Mouse (Mus musculus): ENCODE data around the gene Lrrfip1. TPM values are rescaled to one million over a fixed set of nuclear protein-coding genes. Genes with fewer than 3 reads are reported as not detected.

Gene Lrrfip1
- polyA plus RNA-seq, 1 experiment from 2014 or later = 33.0 TPM

- WGBS = 93% methylated on average over 14 of the region's 14 CpGs
- no peak for ATAC-seq (ENCODE audit: insufficient number of reproducible peaks, insufficient read depth, low FRiP score, low TSS enrichment)
- H3K9ac ChIP-seq = no peak overlapping the region
- H3K4me1 ChIP-seq = no peaks in the 10 kb centered on the region; the same call in 1 of the 2 replicates
- H3K9me3 ChIP-seq = no peaks in the 10 kb centered on the region
- H3K36me3 ChIP-seq = peaks cover 24% of the 10 kb centered on the region
- H3K27ac ChIP-seq = no peak overlapping the region
- no peaks in the 10 kb centered on the region for H3K27me3 ChIP-seq
- H3K4me2 ChIP-seq (replicated peaks) = no peak overlapping the region
- H3K4me3 ChIP-seq = no peak overlapping the region
Observed at GRCm38 (mm10) chr1:91112171-91112570, 113.6 kb downstream of the Lrrfip1 start.

GRCm38 (mm10) chr1:91112606-91113005 is 114.1 kb downstream of the Lrrfip1 start:
- Histone ChIP-seq H3K36me3 (peaks cover 24% of the 10 kb centered on the region), H3K27me3 (no peaks in the 10 kb centered on the region), H3K9me3 (no peaks in the 10 kb centered on the region), H3K9ac (no peak overlapping the region), H3K4me3 (no peak overlapping the region), H3K4me1 (no peaks in the 10 kb centered on the region; the same call in 1 of the 2 replicates), H3K27ac (no peak overlapping the region), H3K4me2 (replicated peaks) (no peak overlapping the region)
- ATAC-seq (ENCODE audit: insufficient number of reproducible peaks, insufficient read depth, low FRiP score, low TSS enrichment) = no peak
- WGBS = 97% methylated on average over 4 of the region's 4 CpGs

DNA sequence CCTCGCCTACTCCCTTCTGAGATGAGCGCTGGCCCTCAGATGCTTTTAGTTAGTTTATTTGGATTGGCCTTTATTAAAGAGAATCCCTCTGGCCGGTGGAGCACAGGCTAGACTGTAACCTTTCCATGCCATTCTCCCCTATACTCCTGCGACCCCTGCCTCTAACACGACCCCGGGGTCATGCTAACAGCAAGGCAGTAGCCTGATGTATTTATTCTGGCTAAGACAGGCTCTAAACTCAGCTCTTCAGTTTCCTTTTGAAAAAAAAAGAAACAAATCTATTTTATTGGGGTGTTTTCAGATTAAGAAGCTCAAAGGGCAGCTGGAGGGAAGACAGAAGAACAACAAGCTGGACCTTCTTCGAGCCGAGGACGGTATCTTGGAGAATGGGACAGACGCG is 123.6 kb downstream of the Lrrfip1 start:
- Histone ChIP-seq H3K9me3 (no peaks in the 10 kb centered on the region), H3K9ac (no peak overlapping the region), H3K4me1 (peaks cover 6% of the 10 kb centered on the region; the same call in 1 of the 2 replicates), H3K27ac (no peak overlapping the region), H3K36me3 (peaks cover 9% of the 10 kb centered on the region), H3K4me3 (no peak overlapping the region), H3K4me2 (replicated peaks) (no peak overlapping the region), H3K27me3 (no peaks in the 10 kb centered on the region)
- ATAC-seq (ENCODE audit: insufficient number of reproducible peaks, insufficient read depth, low FRiP score, low TSS enrichment) = no peak
- 74% methylated on average over 11 of the region's 11 CpGs for WGBS

- 90% methylated on average over 5 of the region's 5 CpGs for WGBS
- Histone ChIP-seq H3K4me2 (replicated peaks) (no peak overlapping the region), H3K27me3 (no peaks in the 10 kb centered on the region), H3K4me3 (no peak overlapping the region), H3K9ac (no peak overlapping the region), H3K4me1 (peaks cover 6% of the 10 kb centered on the region; the same call in 1 of the 2 replicates), H3K27ac (no peak overlapping the region), H3K9me3 (no peaks in the 10 kb centered on the region), H3K36me3 (peaks cover 11% of the 10 kb centered on the region)
- ATAC-seq (ENCODE audit: insufficient number of reproducible peaks, insufficient read depth, low FRiP score, low TSS enrichment) = no peak
Observed at GRCm38 (mm10) chr1:91123004-91123403, 124.5 kb downstream of the Lrrfip1 start.

- no peak overlapping the region for H3K9ac ChIP-seq
- 92% methylated on average over 3 of the region's 3 CpGs for WGBS
- H3K9me3 ChIP-seq = no peaks in the 10 kb centered on the region
- H3K4me1 ChIP-seq = peaks cover 6% of the 10 kb centered on the region; the same call in 1 of the 2 replicates
- ATAC-seq (ENCODE audit: insufficient number of reproducible peaks, insufficient read depth, low FRiP score, low TSS enrichment) = no peak
- H3K27me3 ChIP-seq = no peaks in the 10 kb centered on the region
- H3K4me3 ChIP-seq = no peak overlapping the region
- H3K4me2 ChIP-seq (replicated peaks) = no peak overlapping the region
- peaks cover 15% of the 10 kb centered on the region for H3K36me3 ChIP-seq
- no peak overlapping the region for H3K27ac ChIP-seq
Observed at GRCm38 (mm10) chr1:91123466-91123865, 124.9 kb downstream of the Lrrfip1 start.

DNA sequence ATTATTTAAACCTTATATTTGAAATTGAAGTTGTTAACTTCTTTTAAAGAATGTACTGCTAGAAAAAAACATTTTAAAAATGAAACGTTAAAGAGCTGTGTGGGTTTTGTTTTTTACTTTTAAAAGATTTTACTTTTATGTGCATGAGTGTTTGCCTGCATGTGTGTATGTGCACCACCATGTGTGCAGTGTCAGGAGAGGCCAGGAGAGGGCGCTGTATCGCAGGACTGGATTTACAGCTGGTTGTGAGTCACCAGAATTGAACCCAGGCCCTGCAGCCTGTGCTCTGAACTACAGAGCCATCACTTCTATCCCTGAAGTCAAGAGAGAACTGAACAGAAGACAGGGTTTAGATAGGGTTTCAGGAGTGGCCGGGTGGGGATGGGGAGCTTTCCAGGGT is 130.3 kb downstream of the Lrrfip1 start:
- H3K4me1 ChIP-seq = no peaks in the 10 kb centered on the region
- no peak overlapping the region for H3K27ac ChIP-seq
- no peak for ATAC-seq (ENCODE audit: insufficient number of reproducible peaks, insufficient read depth, low FRiP score, low TSS enrichment)

GRCm38 (mm10) chr1:91137036-91137435 is 138.5 kb downstream of the Lrrfip1 start:
- H3K27ac ChIP-seq = no peak overlapping the region
- ATAC-seq (ENCODE audit: insufficient number of reproducible peaks, insufficient read depth, low FRiP score, low TSS enrichment) = no peak
- no peaks in the 10 kb centered on the region for H3K4me1 ChIP-seq
- no peaks in the 10 kb centered on the region for H3K27me3 ChIP-seq
- no peak overlapping the region for H3K4me2 ChIP-seq (replicated peaks)
- H3K9ac ChIP-seq = no peak overlapping the region
- H3K4me3 ChIP-seq = no peak overlapping the region
- 75% methylated on average over 2 of the region's 2 CpGs for WGBS
- H3K36me3 ChIP-seq = no peaks in the 10 kb centered on the region
- no peaks in the 10 kb centered on the region for H3K9me3 ChIP-seq

More for the DNA sequence above, 130.3 kb downstream of the Lrrfip1 start:
- Histone ChIP-seq H3K4me2 (replicated peaks) (no peak overlapping the region), H3K9me3 (no peaks in the 10 kb centered on the region), H3K4me3 (no peak overlapping the region), H3K9ac (no peak overlapping the region), H3K36me3 (peaks cover 16% of the 10 kb centered on the region), H3K27me3 (no peaks in the 10 kb centered on the region)
- 88% methylated on average over 4 of the region's 4 CpGs for WGBS

- no peak within 1 kb of the TSS for H3K4me2 ChIP-seq (replicated peaks)
- no peak within 1 kb of the TSS for H3K9ac ChIP-seq
- no peak for ATAC-seq (ENCODE audit: insufficient number of reproducible peaks, insufficient read depth, low FRiP score, low TSS enrichment)
- H3K36me3 ChIP-seq = no peaks in the 10 kb centered on the region
- H3K9me3 ChIP-seq = no peaks in the 10 kb centered on the region
- 66% methylated on average over 20 of the region's 20 CpGs for WGBS
- H3K4me1 ChIP-seq = no peaks in the 10 kb centered on the region
- H3K27ac ChIP-seq = no peak within 1 kb of the TSS
- no peak within 1 kb of the TSS for H3K4me3 ChIP-seq
- no peaks in the 10 kb centered on the region for H3K27me3 ChIP-seq
Observed at GRCm38 (mm10) chr1:91144813-91145212, 146.3 kb downstream of the Lrrfip1 start, which contains the start of gene Rbm44. Gene Rbm44 (plus strand): TSS chr1:91145089.

DNA sequence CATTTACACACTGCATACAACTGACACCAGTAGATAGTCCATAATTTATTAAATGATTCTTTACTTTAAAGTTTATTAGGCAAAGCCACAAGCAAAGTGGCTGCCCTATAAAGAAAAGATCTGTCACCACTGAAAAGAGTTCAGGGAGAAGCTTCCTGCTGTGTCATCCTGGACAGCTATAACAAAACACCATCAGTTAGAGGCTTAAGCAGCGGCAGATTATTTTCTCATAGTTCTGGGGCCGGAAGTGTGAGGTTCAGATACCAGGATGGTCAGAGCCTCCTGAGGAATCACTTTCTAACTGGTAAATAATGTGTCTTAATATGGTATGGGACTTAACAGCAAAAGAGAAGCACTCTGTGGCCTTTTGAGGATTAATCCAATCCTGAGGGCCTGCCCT is 153.0 kb downstream of the Lrrfip1 start:
- H3K9me3 ChIP-seq = no peaks in the 10 kb centered on the region
- H3K4me2 ChIP-seq (replicated peaks) = no peak overlapping the region
- no peaks in the 10 kb centered on the region for H3K4me1 ChIP-seq
- WGBS = 73% methylated on average over 2 of the region's 2 CpGs
- H3K36me3 ChIP-seq = no peaks in the 10 kb centered on the region
- H3K27ac ChIP-seq = no peak overlapping the region
- no peak overlapping the region for H3K9ac ChIP-seq
- H3K4me3 ChIP-seq = no peak overlapping the region
- no peaks in the 10 kb centered on the region for H3K27me3 ChIP-seq
- ATAC-seq (ENCODE audit: insufficient number of reproducible peaks, insufficient read depth, low FRiP score, low TSS enrichment) = no peak

DNA sequence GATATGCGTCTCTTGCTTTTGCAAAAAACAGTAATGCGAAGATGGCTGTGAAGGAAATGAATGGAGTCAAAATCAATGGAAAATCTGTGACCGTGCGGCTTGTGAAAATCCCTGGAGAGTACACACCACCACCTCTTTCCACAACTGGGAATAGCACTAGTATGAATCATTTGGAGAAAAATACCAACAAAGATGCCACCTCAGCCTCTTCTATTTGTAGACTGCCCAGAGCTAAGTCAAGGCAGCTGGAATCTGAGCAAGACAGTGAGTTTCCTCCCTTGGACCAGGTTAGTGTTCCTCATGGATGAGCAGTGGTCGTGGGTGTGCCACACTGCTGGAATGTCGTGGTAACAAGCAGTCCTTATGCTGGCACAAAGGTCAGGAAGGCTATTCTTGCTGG is 168.3 kb downstream of the Lrrfip1 start:
- Histone ChIP-seq H3K9me3 (no peaks in the 10 kb centered on the region), H3K4me1 (no peaks in the 10 kb centered on the region), H3K27me3 (no peaks in the 10 kb centered on the region), H3K27ac (no peak overlapping the region), H3K9ac (no peak overlapping the region), H3K36me3 (no peaks in the 10 kb centered on the region), H3K4me2 (replicated peaks) (no peak overlapping the region), H3K4me3 (no peak overlapping the region)
- 80% methylated on average over 6 of the region's 6 CpGs for WGBS
- ATAC-seq (ENCODE audit: insufficient number of reproducible peaks, insufficient read depth, low FRiP score, low TSS enrichment) = no peak

DNA sequence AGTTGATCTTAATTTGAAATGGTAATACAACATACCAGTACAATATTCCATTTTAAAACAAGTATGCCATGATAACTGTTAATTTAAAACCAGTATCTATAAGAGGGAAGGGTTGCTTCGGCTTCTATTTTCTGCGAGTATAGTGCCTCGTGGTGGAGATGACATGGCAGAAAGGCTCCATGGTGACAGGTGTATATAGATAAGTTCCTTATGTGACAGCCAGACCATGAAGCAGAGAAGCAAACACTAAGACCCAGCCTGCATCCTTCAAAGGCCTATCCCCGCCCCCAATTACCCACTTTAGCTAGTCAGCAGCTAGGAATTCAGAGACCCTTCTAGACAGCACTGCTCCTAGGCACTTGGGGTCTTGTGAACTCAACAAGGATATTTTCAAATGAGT is 170.6 kb downstream of the Lrrfip1 start:
- Histone ChIP-seq H3K27me3 (no peaks in the 10 kb centered on the region), H3K4me3 (no peak overlapping the region), H3K9ac (no peak overlapping the region), H3K9me3 (no peaks in the 10 kb centered on the region), H3K4me1 (no peaks in the 10 kb centered on the region), H3K27ac (no peak overlapping the region), H3K36me3 (no peaks in the 10 kb centered on the region), H3K4me2 (replicated peaks) (no peak overlapping the region)
- ATAC-seq (ENCODE audit: insufficient number of reproducible peaks, insufficient read depth, low FRiP score, low TSS enrichment) = no peak
- 88% methylated on average over 4 of the region's 4 CpGs for WGBS

DNA sequence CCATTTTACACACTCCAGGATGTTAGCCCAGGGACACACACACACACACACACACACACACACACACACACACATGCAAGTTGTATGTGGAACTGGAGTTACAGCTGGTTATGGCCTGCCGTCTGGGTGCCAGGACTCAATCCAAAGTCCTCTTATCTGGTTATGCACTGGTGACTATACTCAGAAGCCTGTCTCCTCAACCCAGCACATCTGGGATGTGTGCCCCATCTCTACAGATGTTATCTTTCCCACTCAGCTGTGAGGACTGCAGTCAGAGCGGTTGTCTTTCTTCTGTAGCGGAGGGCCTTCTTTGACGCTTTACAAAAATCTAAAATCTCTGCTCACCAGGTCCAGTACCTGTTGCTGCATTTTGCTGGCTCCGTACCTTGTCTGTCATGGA is 176.3 kb downstream of the Lrrfip1 start:
- no peak for ATAC-seq (ENCODE audit: insufficient number of reproducible peaks, insufficient read depth, low FRiP score, low TSS enrichment)
- 0 out of 2 replicates have a peak, but pooled peaks cover 1% of the 10 kb centered on the region for H3K4me1 ChIP-seq
- no peak overlapping the region for H3K4me3 ChIP-seq
- H3K9me3 ChIP-seq = no peaks in the 10 kb centered on the region
- no peak overlapping the region for H3K9ac ChIP-seq
- H3K4me2 ChIP-seq (replicated peaks) = no peak overlapping the region
- WGBS = 92% methylated on average over 5 of the region's 5 CpGs
- H3K27ac ChIP-seq = no peak overlapping the region
- H3K36me3 ChIP-seq = no peaks in the 10 kb centered on the region
- peaks cover 16% of the 10 kb centered on the region for H3K27me3 ChIP-seq

GRCm38 (mm10) chr1:91176026-91176425 is 177.5 kb downstream of the Lrrfip1 start:
- peaks cover 28% of the 10 kb centered on the region for H3K27me3 ChIP-seq
- H3K4me2 ChIP-seq (replicated peaks) = no peak overlapping the region
- H3K36me3 ChIP-seq = no peaks in the 10 kb centered on the region
- H3K27ac ChIP-seq = no peak overlapping the region
- no peak for ATAC-seq (ENCODE audit: insufficient number of reproducible peaks, insufficient read depth, low FRiP score, low TSS enrichment)
- no peaks in the 10 kb centered on the region for H3K9me3 ChIP-seq
- 44% methylated on average over 3 of the region's 3 CpGs for WGBS
- peaks cover 9% of the 10 kb centered on the region; the same call in 1 of the 2 replicates for H3K4me1 ChIP-seq
- no peak overlapping the region for H3K4me3 ChIP-seq
- H3K9ac ChIP-seq = no peak overlapping the region
